Mouse (Mus musculus) heart, postnatal 14 days (tissue): Measurements from ENCODE around the gene Fxyd4. TPM values are rescaled to one million over a fixed set of nuclear protein-coding genes. Genes with fewer than 3 reads are reported as not detected.

ENCODE experiments used
- DNase-seq, 2 experiments: peaks; one replicate each; pipeline ENCODE4 v3.0.0; 2021 to 2022
- intact Hi-C: fragments of 180-260 bp; cut with DNase I; formaldehyde crosslinking; loops from one replicate; pipeline ENCODE4 v1.15.1; 2025
- microRNA-seq, 2 experiments: library from miRNA; unstranded; fragments of <30 nt; microRNA quantifications; one replicate each; pipeline ENCODE4 v1.2.0; 2021 to 2022
- total RNA-seq, 2 experiments: library from RNA; stranded (reverse); gene quantifications; 2 replicates each; pipeline ENCODE4 v1.2.3; 2021

Fxyd4 gene
- total RNA-seq, 2 experiments from 2014 or later = not detected

GRCm38 (mm10) chr6:117900126-117901080 is 37.1 kb downstream of the Fxyd4 start, which contains the start of gene Hnrnpf:
Gene Hnrnpf, plus strand, starts transcription at chr6:117900324.
- DNase-seq = no peak
- intact Hi-C loops = no loop called here

GRCm38 (mm10) chr6:117897800-117898199 is 39.7 kb downstream of the Fxyd4 start:
- DNase-seq = no peak
- intact Hi-C loops = no loop called here

GRCm38 (mm10) chr6:117893435-117893834 is 44.1 kb downstream of the Fxyd4 start:
- no peak for DNase-seq
- intact Hi-C loops = no loop called here

GRCm38 (mm10) chr6:117892386-117892785 is 45.1 kb downstream of the Fxyd4 start:
- intact Hi-C loops = no loop called here
- DNase-seq = no peak

- intact Hi-C loops = no loop called here
- DNase-seq = no peak
These were observed 45.9 kb downstream of the Fxyd4 start for GRCm38 (mm10) chr6:117891369-117892160.

- intact Hi-C loops = no loop called here
- no peak for DNase-seq
These were observed 47.2 kb downstream of the Fxyd4 start for GRCm38 (mm10) chr6:117890257-117890656.

GRCm38 (mm10) chr6:117888642-117889096 is 48.8 kb downstream of the Fxyd4 start:
- DNase-seq = no peak
- intact Hi-C loops = no loop called here

- intact Hi-C loops = no loop called here
- no peak for DNase-seq
These were observed 49.5 kb downstream of the Fxyd4 start for GRCm38 (mm10) chr6:117888032-117888431.

- intact Hi-C loops = no loop called here
These were observed 51.5 kb downstream of the Fxyd4 start for GRCm38 (mm10) chr6:117885943-117886342.

More at GRCm38 (mm10) chr6:117885943-117886342, 51.5 kb downstream of the Fxyd4 start:
- no peak for DNase-seq

Small RNAs within 50 kb of the gene (microRNA-seq; reads per million reads assigned to microRNA genes)
- gene Gm25535 = 0 reads per million in 2 experiments

Other genes with a start within 250 kb of the Fxyd4 start
- gene Zfp637, start 96.5 kb downstream of the Fxyd4 start, total RNA-seq = 10 to 100 TPM; 30.2 to 32.0 TPM
- gene Zfp239, start 75.6 kb downstream of the Fxyd4 start, total RNA-seq = 1 to 10 TPM in 1 of 2 experiments, under 1 TPM in 1; 0.22 to 1.1 TPM
- gene Hnrnpf, start 37.4 kb downstream of the Fxyd4 start, total RNA-seq = 100 to 1,000 TPM; 228 to 255 TPM
- under 1 TPM; 0.12 to 0.19 TPM for gene Rasgef1a, start 73.7 kb upstream of the Fxyd4 start, total RNA-seq
- 10 to 100 TPM; 14.5 to 15.7 TPM for gene Csgalnact2, start 201.4 kb upstream of the Fxyd4 start, total RNA-seq